Mouse (Mus musculus) forebrain, embryonic 12.5 days (tissue): Measurements from ENCODE around the gene Gm10570. TPM values are rescaled to one million over a fixed set of nuclear protein-coding genes. Genes with fewer than 3 reads are reported as not detected.
A peak's percentile ranks its signal among the peaks of the same experiment; 100 is the strongest.

Source experiments
- ATAC-seq: fragments of 200-750 bp; cut with Nextera tagmentation; 2 replicates; pipeline ENCODE4 v1.8.0; 2017; ENCODE audit warnings: moderate TSS enrichment; ENCODE audit not compliant: low FRiP score
- H3K27ac ChIP-seq: fragments of 300-500 bp; sonication (generic); 2 replicates; pipeline ENCODE4 v1.5.1; 2016; ENCODE audit warnings: mild to moderate bottlenecking
- H3K27me3 ChIP-seq: fragments of 300-500 bp; sonication (generic); 2 replicates; pipeline ENCODE4 v1.6.1; 2016; ENCODE audit warnings: mild to moderate bottlenecking
- H3K36me3 ChIP-seq: fragments of 300-500 bp; sonication (generic); replicated peaks from 2 replicates; pipeline ENCODE4 v1.6.1; 2016; ENCODE audit warnings: mild to moderate bottlenecking
- H3K4me1 ChIP-seq: fragments of 300-500 bp; sonication (generic); 2 replicates; pipeline ENCODE4 v1.6.1; 2016
- H3K4me2 ChIP-seq: fragments of 300-500 bp; sonication (generic); 2 replicates; pipeline ENCODE4 v1.6.1; 2016; ENCODE audit warnings: mild to moderate bottlenecking, moderate library complexity
- H3K4me3 ChIP-seq: fragments of 300-500 bp; sonication (generic); replicated peaks from 2 replicates; pipeline ENCODE4 v1.5.1; 2016; ENCODE audit warnings: mild to moderate bottlenecking
- H3K9ac ChIP-seq: fragments of 300-500 bp; sonication (generic); 2 replicates; pipeline ENCODE4 v1.6.1; 2016; ENCODE audit warnings: mild to moderate bottlenecking
- H3K9me3 ChIP-seq: fragments of 300-500 bp; sonication (generic); 2 replicates; pipeline ENCODE4 v1.6.1; 2016
- WGBS: fragments of 180-500 bp; shearing (Covaris S2); methylation state at CpG from one replicate; pipeline ENCODE4 v1.1.7; 2016; 5-methylcytosine and 5-hydroxymethylcytosine counted together
- polyA plus RNA-seq: library from polyadenylated mRNA; unstranded; fragments of >200 nt; fragmentation: Nextera tagmentation; extraction: Ambion mirVana; gene quantifications from 2 replicates; pipeline ENCODE4 v1.2.1, GENCODE M21; 2016

Gm10570 gene
- polyA plus RNA-seq, 1 experiment from 2014 or later: not detected

- no peak for ATAC-seq
- Histone ChIP-seq H3K36me3 (no peaks in the 10 kb centered on the region), H3K4me2 (no peak overlapping the region), H3K9ac (peak overlapping the region; percentile 25; the same call in 1 of the 2 replicates), H3K27ac (no peak overlapping the region), H3K27me3 (peaks cover 11% of the 10 kb centered on the region; the same call in 1 of the 2 replicates), H3K4me1 (peaks cover 30% of the 10 kb centered on the region), H3K9me3 (no peaks in the 10 kb centered on the region), H3K4me3 (no peak overlapping the region)
- 77% methylated on average over 7 of the region's 7 CpGs for WGBS
These were observed 31.8 kb downstream of the Gm10570 start for GRCm38 (mm10) chr4:130276573-130277176.

GRCm38 (mm10) chr4:130275823-130276105, 32.7 kb downstream of the Gm10570 start:
- WGBS: 47% methylated on average over 5 of the region's 5 CpGs

GRCm38 (mm10) chr4:130275016-130275822, 33.3 kb downstream of the Gm10570 start:
- Histone ChIP-seq H3K9me3 (no peaks in the 10 kb centered on the region), H3K4me3 (peak overlapping the region; percentile 79), H3K4me2 (peak overlapping the region; percentile 73), H3K4me1 (peaks cover 30% of the 10 kb centered on the region), H3K27ac (peak overlapping the region; percentile 99), H3K36me3 (0 out of 2 replicates have a peak, but pooled peaks cover 4% of the 10 kb centered on the region), H3K9ac (peak overlapping the region; percentile 95), H3K27me3 (peaks cover 11% of the 10 kb centered on the region; the same call in 1 of the 2 replicates)
- WGBS: under 1% methylated on average over 58 of the region's 62 CpGs
- ATAC-seq: peak; percentile 50

More at GRCm38 (mm10) chr4:130275823-130276105, 32.7 kb downstream of the Gm10570 start:
- peak; percentile 13; the same call in 1 of the 2 replicates for ATAC-seq
- Histone ChIP-seq H3K27me3 (peaks cover 11% of the 10 kb centered on the region; the same call in 1 of the 2 replicates), H3K27ac (peak overlapping the region; percentile 99; the same call in 1 of the 2 replicates), H3K4me3 (peak overlapping the region; percentile 79), H3K4me1 (peaks cover 30% of the 10 kb centered on the region), H3K9ac (peak overlapping the region; percentile 95; the same call in 1 of the 2 replicates), H3K36me3 (0 out of 2 replicates have a peak, but pooled peaks cover 4% of the 10 kb centered on the region), H3K4me2 (peak overlapping the region; percentile 73), H3K9me3 (no peaks in the 10 kb centered on the region)

GRCm38 (mm10) chr4:130274346-130275015, 34.0 kb downstream of the Gm10570 start:
- under 1% methylated on average over 28 of the region's 29 CpGs for WGBS
- ATAC-seq: peak; percentile 88
- H3K9me3 ChIP-seq: no peaks in the 10 kb centered on the region
- 0 out of 2 replicates have a peak, but pooled peaks cover 4% of the 10 kb centered on the region for H3K36me3 ChIP-seq
- peak overlapping the region; percentile 79 for H3K4me3 ChIP-seq
- peaks cover 30% of the 10 kb centered on the region for H3K4me1 ChIP-seq
- H3K4me2 ChIP-seq: peak overlapping the region; percentile 73
- H3K9ac ChIP-seq: peak overlapping the region; percentile 95
- H3K27me3 ChIP-seq: peaks cover 11% of the 10 kb centered on the region; the same call in 1 of the 2 replicates
- H3K27ac ChIP-seq: peak overlapping the region; percentile 99

- Histone ChIP-seq H3K27me3 (peaks cover 11% of the 10 kb centered on the region; the same call in 1 of the 2 replicates), H3K9me3 (no peaks in the 10 kb centered on the region), H3K4me3 (peak overlapping the region; percentile 79), H3K4me1 (peaks cover 30% of the 10 kb centered on the region), H3K36me3 (0 out of 2 replicates have a peak, but pooled peaks cover 4% of the 10 kb centered on the region), H3K9ac (peak overlapping the region; percentile 95), H3K4me2 (peak overlapping the region; percentile 73), H3K27ac (peak overlapping the region; percentile 99)
- ATAC-seq: peak; percentile 52
- WGBS: 3% methylated on average over 11 of the region's 12 CpGs
These were observed 34.7 kb downstream of the Gm10570 start for GRCm38 (mm10) chr4:130273698-130274345.

- Histone ChIP-seq H3K4me1 (peaks cover 28% of the 10 kb centered on the region), H3K36me3 (0 out of 2 replicates have a peak, but pooled peaks cover 4% of the 10 kb centered on the region), H3K4me3 (no peak overlapping the region), H3K27ac (no peak overlapping the region), H3K4me2 (no peak overlapping the region), H3K27me3 (no peaks in the 10 kb centered on the region), H3K9ac (no peak overlapping the region), H3K9me3 (no peaks in the 10 kb centered on the region)
- no peak for ATAC-seq
- WGBS: 89% methylated on average over 6 of the region's 6 CpGs
These were observed 37.7 kb downstream of the Gm10570 start for GRCm38 (mm10) chr4:130270611-130271347.

GRCm38 (mm10) chr4:130270089-130270488, 38.4 kb downstream of the Gm10570 start:
- Histone ChIP-seq H3K9ac (no peak overlapping the region), H3K27me3 (no peaks in the 10 kb centered on the region), H3K27ac (no peak overlapping the region), H3K4me3 (no peak overlapping the region), H3K9me3 (no peaks in the 10 kb centered on the region), H3K4me2 (no peak overlapping the region), H3K36me3 (0 out of 2 replicates have a peak, but pooled peaks cover 4% of the 10 kb centered on the region), H3K4me1 (peaks cover 25% of the 10 kb centered on the region)
- WGBS: 94% methylated on average over 8 of the region's 8 CpGs
- ATAC-seq: no peak

- H3K9me3 ChIP-seq: no peaks in the 10 kb centered on the region
- peaks cover 36% of the 10 kb centered on the region for H3K4me1 ChIP-seq
- H3K9ac ChIP-seq: no peak overlapping the region
- WGBS: 88% methylated on average over 10 of the region's 10 CpGs
- H3K27ac ChIP-seq: no peak overlapping the region
- no peak overlapping the region for H3K4me2 ChIP-seq
- no peak overlapping the region for H3K4me3 ChIP-seq
- no peaks in the 10 kb centered on the region for H3K27me3 ChIP-seq
- peaks cover 10% of the 10 kb centered on the region for H3K36me3 ChIP-seq
- no peak for ATAC-seq
These were observed 39.7 kb downstream of the Gm10570 start for GRCm38 (mm10) chr4:130268736-130269135.

GRCm38 (mm10) chr4:130267069-130267468, 41.4 kb downstream of the Gm10570 start:
- Histone ChIP-seq H3K4me3 (no peak overlapping the region), H3K27ac (no peak overlapping the region), H3K9me3 (no peaks in the 10 kb centered on the region), H3K4me1 (peaks cover 22% of the 10 kb centered on the region), H3K27me3 (no peaks in the 10 kb centered on the region), H3K4me2 (no peak overlapping the region), H3K36me3 (peaks cover 26% of the 10 kb centered on the region), H3K9ac (no peak overlapping the region)
- WGBS: 83% methylated on average over 7 of the region's 7 CpGs
- ATAC-seq: no peak

- peaks cover 22% of the 10 kb centered on the region for H3K4me1 ChIP-seq
- H3K27me3 ChIP-seq: no peaks in the 10 kb centered on the region
- H3K27ac ChIP-seq: no peak overlapping the region
- H3K4me3 ChIP-seq: no peak overlapping the region
- H3K36me3 ChIP-seq: peaks cover 31% of the 10 kb centered on the region
- H3K9ac ChIP-seq: no peak overlapping the region
- H3K4me2 ChIP-seq: no peak overlapping the region
- no peak for ATAC-seq
- WGBS: 45% methylated on average over 9 of the region's 9 CpGs
- H3K9me3 ChIP-seq: no peaks in the 10 kb centered on the region
These were observed 41.9 kb downstream of the Gm10570 start for GRCm38 (mm10) chr4:130266601-130267000.

GRCm38 (mm10) chr4:130264698-130265349, 43.6 kb downstream of the Gm10570 start:
- no peaks in the 10 kb centered on the region for H3K9me3 ChIP-seq
- H3K4me1 ChIP-seq: peaks cover 22% of the 10 kb centered on the region
- WGBS: 26% methylated on average over 24 of the region's 24 CpGs
- no peak overlapping the region for H3K4me3 ChIP-seq
- ATAC-seq: peak; percentile 51; the same call in 1 of the 2 replicates
- peak overlapping the region; percentile 17 for H3K4me2 ChIP-seq
- H3K27me3 ChIP-seq: no peaks in the 10 kb centered on the region
- H3K27ac ChIP-seq: no peak overlapping the region
- H3K36me3 ChIP-seq: peaks cover 42% of the 10 kb centered on the region
- H3K9ac ChIP-seq: no peak overlapping the region
